Mouse (Mus musculus): ENCODE results near the gene Cyp17a1. TPM values are rescaled to one million over a fixed set of nuclear protein-coding genes. Genes with fewer than 3 reads are reported as not detected.

Cyp17a1 gene
- total RNA-seq, 1 experiment from 2014 or later = 0.23 TPM

DNA sequence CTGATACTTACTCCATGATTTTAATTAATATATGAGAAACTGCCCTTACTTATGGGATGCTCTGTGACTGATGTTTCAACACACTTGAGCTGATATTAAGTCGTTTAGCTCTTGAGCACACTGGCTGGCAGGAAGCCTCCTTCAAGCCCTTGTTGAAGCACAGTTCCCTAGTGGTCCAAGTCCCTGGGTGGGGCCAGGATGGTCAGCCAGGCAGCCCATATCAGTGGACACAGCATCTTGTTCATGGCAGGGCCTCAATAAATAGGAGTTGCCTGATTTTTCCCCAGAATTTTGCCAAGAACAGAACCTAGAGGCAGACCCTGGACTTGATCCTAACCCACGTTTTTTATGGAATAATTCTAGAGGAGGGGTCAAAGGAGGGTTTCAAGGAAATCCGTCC is 25.7 kb downstream of the Cyp17a1 start:
- ATAC-seq (ENCODE audit: extremely low read depth, insufficient number of reproducible peaks, low FRiP score, poor library complexity, severe bottlenecking) = no peak

DNA sequence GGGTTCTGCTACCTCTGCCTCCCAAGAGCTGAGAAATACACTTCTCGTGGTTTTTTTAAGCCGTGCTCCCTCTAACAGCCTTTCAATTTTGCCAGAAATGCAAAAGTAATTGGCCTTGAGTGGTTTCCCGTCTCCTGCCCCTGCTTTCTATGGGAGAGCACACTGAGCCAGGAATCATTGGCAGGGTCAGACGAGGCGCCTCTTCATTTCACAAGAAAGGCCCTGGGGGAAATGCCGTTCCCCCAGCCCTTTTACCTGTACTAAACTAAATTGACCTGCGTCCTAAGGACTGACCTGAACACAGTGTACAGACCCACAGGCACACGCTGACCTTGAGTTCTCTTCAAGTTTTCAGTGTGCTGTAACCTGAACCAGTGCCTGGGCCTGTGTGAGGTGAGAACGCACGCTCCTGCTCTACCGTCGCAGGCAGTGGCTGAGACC is 26.9 kb downstream of the Cyp17a1 start:
- ATAC-seq (ENCODE audit: extremely low read depth, insufficient number of reproducible peaks, low FRiP score, poor library complexity, severe bottlenecking) = no peak

DNA sequence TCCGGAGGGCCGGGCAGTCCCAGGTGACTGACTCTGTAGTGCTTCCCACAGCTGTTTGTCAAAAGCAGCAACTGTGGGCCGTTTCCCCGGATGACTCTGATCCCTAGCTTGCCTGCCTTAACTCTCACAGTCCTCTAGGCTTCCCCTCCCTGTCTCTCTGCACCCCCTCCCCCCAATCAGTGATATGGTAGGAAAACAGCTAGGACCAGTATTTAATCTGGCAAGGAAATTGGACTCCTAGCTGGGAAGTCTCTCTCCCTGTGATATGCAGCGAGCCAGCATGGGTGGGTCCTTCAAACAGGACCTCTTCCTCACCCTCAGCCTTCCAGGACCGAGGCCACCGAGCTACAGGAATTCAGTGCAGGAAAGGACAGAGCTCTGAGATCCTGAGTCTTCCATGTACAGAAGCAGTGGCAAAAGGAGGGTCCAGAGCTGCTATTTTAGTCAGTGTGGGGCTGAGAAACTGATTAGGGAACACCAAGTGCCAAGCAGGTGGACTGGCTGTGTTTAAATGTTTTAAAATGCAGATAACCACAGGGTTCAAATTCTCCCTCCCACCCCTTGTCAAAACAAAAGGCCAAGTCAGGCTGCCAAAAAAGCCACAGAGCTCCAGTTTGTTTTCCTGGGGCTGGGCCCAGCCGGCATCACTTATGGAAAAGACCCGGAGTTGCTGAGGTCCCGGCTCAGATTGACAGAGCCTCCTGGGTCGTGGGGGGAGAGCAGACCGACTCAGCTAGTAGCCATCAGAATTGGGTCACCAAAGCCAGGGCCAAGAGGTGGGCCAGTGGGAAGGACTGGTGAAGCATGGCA is 28.0 kb downstream of the Cyp17a1 start:
- ATAC-seq (ENCODE audit: extremely low read depth, insufficient number of reproducible peaks, low FRiP score, poor library complexity, severe bottlenecking) = no peak

DNA sequence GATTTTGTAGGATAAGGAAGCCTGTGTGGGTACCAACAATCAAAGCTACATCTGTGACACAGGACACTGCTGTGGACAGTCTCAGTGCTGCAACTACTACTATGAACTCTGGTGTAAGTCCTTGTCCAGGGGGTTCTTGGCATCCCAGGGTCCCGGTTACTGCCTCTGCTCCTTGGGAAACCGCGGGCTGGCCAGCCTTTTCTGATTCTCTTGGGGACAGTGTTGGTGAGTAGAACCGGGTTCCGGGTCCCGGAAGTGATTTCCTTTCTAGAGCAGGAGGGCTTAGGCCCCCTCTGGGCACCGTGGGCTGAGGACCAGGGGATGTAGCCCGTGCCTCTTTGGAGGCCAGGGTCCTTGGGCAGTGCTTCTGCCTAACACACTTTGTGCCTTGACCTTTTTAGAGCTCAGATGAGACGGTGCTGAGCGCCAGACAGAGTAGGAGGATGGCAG is 28.6 kb downstream of the Cyp17a1 start:
- ATAC-seq (ENCODE audit: extremely low read depth, insufficient number of reproducible peaks, low FRiP score, poor library complexity, severe bottlenecking) = no peak

DNA sequence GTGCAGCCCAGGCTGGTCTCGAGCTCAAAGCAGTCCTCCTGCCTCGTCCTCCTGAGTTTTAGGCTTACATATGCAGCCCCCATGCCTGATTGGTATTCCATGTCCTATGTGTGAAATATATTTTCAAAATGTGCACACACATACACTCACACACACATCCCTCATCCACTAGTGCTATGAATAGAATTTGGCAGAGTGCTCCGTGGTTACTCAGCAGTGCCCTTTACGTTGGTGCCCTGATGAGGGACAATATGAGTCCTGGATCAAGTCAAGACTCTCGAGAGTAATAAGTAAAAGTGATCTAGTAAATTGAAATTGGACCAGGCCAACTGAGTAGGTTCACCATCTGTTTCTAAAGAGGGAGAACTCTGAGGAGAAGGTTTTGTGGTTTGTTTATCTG is 29.7 kb downstream of the Cyp17a1 start:
- no peak for ATAC-seq (ENCODE audit: extremely low read depth, insufficient number of reproducible peaks, low FRiP score, poor library complexity, severe bottlenecking)

DNA sequence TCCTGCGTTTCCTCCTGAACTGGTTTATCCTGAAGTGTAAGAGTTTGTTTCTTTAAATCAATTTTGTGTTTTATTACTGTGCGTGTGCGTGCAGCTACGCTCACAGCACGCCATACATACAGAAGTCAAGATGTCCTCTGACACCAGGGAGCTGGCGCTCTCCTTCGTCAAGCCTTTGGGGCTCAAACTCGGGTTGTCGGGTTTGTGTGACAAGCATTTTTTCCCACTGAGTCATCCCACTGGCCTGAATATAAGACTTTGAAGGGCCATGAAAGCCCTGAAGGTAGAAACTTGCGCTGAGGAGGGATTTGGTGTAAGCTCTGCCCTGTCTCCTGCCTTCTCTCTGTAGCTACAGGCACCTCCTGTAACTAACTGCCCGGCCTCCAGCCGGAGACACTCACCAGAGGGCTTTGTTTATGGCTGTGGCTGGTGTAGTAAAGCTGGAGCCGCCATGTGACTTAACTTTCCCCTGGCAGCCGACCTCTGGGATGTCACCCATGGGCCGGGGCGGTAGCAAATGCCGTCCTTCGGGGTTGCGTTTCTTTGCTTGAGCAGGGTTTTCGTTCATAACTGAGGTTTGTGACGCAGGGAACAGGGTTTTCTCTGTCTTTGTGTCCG is 30.7 kb downstream of the Cyp17a1 start:
- no peak for ATAC-seq (ENCODE audit: extremely low read depth, insufficient number of reproducible peaks, low FRiP score, poor library complexity, severe bottlenecking)

DNA sequence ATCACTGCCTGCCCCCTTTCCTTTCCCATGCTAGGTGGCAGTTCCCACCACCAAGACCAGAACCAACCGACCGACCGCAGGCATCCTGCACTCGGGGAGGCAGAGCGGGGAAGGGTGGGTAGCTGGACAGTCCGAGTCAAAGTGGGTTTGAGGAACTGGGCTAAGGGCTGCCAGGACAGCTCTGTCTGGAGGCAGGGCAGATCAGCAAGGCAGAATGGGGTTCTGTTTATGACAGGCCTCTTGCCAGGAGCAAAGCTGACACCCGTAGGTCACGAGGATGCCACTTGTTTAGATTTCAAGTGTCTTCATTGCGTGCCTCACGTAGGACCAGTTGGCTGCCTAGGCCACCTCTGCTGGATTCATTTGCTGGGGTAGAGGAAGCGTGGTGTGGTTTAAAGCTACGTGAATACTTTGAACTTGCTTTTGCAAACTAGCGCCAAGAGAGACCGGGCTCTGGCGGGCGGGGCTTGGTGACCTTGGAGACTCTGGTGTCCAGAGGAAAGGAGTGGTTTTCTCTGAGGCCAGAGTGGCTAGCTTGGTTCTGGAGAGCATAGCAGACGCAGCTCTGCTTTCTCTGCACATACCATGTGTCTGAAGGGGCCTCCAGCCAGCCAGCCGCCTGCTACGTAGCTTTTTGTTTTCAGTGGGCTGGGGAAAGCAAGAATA is 31.4 kb downstream of the Cyp17a1 start:
- ATAC-seq (ENCODE audit: extremely low read depth, insufficient number of reproducible peaks, low FRiP score, poor library complexity, severe bottlenecking) = no peak

DNA sequence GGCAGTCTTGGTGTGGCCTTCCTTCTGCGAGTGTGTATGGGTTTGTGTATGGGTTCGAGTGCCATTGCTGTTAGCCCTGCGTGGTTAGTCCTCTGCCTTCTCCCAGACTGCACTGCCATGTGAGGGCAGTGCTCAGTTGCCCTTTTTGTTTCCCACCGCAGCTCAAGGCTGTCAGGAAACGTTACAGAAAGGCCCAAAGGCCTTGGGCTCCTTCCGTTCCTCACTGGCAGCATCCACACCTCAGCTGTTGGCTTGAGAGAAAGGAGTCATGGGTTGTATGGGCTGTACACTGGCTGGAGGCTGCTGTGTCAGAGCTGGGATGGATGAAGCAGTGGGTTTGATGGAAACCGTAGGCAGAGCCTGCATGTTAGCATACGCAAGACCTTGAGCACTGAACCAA is 32.2 kb downstream of the Cyp17a1 start:
- no peak for ATAC-seq (ENCODE audit: extremely low read depth, insufficient number of reproducible peaks, low FRiP score, poor library complexity, severe bottlenecking)

DNA sequence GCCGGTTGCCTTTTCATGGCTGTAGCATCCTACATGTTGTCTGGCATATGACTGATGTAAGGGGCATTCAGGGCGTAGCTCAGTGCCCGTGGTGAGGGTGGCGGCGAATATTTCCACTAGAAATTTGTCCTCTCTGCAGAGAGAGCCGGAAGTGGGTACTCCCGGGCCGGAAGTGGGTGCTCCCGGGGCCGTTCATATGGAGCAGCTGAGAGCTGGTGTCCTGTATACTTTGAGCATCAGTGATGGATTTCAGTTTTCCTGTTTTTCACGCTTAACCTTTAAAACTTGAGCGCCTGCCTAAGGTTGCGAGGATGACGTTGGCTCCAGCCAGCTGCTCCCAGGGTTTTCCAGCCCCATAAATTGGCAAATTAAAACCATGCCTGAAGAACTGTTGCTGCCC is 33.5 kb downstream of the Cyp17a1 start:
- ATAC-seq (ENCODE audit: extremely low read depth, insufficient number of reproducible peaks, low FRiP score, poor library complexity, severe bottlenecking) = no peak

DNA sequence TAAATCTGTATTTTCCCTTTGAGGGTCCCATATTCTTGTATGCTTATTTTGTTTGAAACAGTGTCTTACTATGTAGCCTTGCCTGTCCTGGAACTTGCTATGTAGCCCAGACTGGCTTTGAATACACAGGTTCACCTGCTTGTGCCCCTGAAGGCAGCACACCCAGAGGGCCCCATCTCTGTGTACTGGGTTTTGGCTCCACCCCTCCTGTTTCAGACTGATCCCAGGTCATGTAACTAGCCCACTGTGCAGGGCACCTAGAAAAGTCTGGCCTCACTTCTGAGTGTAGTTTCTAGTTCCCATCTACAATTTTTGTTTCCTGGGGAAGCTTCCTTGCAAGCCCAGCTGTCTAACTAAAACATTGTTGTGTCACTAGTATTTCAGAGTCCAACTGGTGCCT is 33.9 kb downstream of the Cyp17a1 start:
- ATAC-seq (ENCODE audit: extremely low read depth, insufficient number of reproducible peaks, low FRiP score, poor library complexity, severe bottlenecking) = no peak

DNA sequence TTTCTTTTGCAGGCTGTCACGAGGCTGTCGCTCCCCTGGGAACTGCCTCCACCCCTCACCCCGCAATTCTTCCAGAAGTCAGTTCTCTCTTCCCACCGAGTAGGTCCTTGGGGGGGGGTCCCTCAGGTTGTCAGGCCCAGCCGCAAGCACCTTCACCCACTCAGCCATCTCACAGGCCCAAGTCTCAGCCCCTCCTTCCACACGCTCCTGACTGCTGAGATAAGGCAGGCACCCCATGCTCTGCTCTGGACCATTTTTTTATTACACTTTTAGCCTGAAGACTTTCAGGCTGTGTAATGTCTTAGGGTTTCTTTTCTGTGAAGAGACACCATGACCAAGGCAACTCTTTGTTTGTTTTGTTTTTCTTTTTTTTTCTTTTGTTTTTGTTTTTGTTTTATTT is 35.4 kb downstream of the Cyp17a1 start:
- no peak for ATAC-seq (ENCODE audit: extremely low read depth, insufficient number of reproducible peaks, low FRiP score, poor library complexity, severe bottlenecking)

DNA sequence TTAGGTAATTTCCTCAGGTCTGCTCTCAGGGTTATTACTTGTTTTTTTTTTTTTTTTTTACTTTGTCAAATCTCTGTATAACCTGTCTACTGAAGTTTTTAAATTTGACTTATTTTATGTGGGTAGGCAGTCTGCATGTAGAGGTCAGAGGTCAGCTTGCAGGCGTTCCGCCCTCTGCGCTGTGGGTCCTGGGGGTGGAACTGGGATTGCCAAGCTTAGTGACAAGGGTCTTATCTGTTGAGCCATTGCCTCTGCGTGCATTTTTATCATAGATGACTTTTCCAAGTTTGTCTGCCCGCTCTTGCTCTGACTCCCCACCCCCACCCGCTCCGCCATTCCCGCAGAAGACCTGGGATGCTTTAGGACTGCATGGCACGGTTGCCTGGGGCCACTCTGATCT is 37.2 kb downstream of the Cyp17a1 start:
- ATAC-seq (ENCODE audit: extremely low read depth, insufficient number of reproducible peaks, low FRiP score, poor library complexity, severe bottlenecking) = no peak

DNA sequence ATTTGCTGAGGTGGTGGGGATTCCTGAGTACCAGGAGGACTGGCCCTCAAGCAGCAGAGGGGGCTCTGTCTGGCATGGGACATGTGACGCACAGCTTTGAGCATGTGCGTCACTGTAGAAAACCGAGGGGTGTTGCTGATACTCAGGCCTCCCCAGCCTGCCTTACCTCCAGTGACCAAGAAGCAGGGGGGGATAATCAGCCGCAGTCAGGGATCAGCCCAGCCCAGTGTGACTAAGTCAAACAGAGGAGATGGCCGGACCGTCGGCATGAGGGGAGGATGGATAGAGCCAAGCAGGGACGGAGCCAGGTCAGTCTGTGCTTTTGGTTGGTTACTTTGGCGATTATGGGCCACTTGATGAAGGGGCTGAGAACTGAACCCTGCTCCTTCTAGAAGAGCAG is 41.3 kb downstream of the Cyp17a1 start:
- no peak for ATAC-seq (ENCODE audit: extremely low read depth, insufficient number of reproducible peaks, low FRiP score, poor library complexity, severe bottlenecking)

DNA sequence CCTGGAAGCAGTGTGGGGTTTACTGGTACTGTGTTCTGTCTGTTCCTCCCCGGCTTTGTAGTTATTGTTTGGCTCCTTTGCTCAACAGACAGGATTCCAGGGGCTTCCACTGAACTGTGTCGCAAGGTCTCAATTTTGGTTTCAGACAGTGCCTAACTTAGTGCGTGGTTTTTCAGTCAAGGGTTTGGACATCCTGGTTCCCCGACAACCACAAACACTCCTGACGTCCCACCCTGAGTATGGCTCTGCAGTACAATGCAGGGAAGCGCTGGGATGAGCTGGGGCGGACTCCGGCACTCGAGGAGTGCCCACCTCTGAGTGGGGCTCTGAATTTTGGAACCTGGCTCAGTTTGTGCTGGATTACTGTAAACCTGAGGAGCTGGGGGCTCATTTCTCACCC is 43.2 kb downstream of the Cyp17a1 start:
- no peak for ATAC-seq (ENCODE audit: extremely low read depth, insufficient number of reproducible peaks, low FRiP score, poor library complexity, severe bottlenecking)

DNA sequence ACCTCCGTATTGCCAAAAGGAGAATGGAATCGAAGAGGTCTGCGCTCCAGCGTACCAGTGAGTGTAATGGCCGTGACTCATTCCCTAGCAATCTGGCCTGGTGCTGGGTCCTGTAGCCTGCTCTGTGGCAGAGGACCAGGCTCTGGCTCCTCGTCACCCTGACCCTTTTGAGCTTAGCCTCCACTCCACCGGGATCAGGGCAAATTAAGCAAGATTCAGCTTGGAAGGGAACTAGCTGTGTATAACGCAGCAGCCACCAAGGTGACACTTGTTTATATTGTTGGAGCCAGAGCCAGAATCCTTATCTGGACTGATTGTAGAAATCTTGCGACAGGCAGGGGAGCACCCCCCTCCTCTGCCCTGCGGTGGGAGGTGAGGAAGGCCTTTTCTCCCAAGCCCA is 44.6 kb downstream of the Cyp17a1 start:
- no peak for ATAC-seq (ENCODE audit: extremely low read depth, insufficient number of reproducible peaks, low FRiP score, poor library complexity, severe bottlenecking)

DNA sequence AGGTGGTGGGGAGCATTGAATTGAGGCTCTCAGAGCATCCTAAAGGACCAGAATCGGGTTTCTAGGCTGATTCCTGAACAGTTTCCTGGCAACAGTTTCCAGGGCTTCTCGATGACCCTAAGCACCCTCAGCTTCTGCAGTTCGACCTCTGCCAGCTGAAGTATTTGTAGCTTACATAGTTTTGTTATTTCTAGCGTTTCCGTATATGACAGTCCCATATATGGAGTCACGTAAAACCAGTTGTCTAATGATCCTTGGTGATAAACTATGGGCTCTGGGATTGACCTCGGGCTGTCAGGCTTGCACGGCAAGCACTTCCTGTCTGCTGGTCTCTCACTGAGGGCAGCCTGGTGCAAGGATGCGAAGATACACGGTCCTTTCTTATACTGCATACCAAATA is 47.5 kb downstream of the Cyp17a1 start:
- no peak for ATAC-seq (ENCODE audit: extremely low read depth, insufficient number of reproducible peaks, low FRiP score, poor library complexity, severe bottlenecking)

DNA sequence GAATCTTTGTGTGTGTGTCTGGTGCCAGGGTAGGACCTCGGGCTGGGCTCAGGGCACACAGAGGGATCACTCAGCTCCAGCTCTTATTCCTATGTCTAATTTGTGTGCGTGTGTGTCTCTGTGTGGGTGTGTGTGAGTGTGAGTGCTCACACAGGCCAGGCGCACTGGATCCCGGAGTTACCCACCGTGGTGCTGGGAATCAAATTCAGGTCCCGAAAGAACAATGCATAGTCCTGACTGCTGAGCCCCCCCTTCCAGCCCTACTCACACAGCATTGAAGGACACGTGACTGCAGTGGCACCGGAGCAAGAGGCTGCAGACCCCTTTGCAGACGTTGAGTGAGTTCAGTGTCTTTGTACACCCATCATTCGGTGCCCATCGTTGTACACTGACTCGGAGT is 48.0 kb downstream of the Cyp17a1 start:
- no peak for ATAC-seq (ENCODE audit: extremely low read depth, insufficient number of reproducible peaks, low FRiP score, poor library complexity, severe bottlenecking)

DNA sequence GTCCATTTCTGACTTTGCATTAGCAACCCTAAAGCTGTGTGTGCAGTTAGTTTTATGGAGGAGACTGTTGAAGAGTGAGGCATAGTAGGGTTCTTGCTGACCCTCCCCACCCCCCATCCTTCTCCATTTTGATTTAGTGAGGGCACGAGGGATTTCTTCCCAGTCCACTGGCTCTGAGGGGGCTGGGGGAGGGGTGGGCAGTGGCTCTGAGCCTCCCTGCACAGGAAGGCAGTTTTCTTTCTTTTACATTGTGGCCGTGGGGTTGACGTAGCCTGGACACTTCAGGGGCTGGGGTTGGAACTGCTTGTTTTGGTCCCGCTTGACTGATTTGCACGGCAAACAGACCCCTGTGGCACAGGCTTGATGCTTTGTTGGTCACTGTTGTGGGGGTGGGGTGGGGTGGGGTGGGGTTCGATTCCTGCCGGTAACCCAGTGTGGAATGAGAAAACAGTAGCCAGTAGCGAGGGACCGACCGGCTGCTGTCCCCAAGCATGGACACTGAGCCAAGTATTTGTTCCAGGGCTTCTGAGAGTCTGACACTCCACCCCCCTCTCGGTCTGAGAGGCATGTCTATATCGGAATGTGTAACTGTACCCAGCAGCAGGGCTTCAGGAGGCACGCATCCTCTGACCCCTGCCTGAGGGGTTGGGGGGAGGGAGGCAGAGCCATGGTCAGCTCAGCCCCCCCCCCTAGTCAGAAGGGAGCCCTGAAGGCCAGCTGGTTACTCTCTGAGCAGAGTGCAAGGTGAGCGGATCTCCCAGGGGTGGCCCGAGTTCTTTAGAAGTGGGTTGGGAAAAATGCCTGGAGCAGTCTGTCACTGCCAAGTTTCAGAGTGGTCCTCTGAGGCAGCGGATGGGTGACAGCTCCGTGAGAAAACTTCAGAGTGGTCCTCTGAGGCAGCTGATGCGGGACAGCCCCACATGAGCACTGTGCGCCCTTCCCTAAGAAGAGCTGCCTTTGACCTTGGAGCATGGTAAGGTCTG is 48.9 kb downstream of the Cyp17a1 start:
- no peak for ATAC-seq (ENCODE audit: extremely low read depth, insufficient number of reproducible peaks, low FRiP score, poor library complexity, severe bottlenecking)

DNA sequence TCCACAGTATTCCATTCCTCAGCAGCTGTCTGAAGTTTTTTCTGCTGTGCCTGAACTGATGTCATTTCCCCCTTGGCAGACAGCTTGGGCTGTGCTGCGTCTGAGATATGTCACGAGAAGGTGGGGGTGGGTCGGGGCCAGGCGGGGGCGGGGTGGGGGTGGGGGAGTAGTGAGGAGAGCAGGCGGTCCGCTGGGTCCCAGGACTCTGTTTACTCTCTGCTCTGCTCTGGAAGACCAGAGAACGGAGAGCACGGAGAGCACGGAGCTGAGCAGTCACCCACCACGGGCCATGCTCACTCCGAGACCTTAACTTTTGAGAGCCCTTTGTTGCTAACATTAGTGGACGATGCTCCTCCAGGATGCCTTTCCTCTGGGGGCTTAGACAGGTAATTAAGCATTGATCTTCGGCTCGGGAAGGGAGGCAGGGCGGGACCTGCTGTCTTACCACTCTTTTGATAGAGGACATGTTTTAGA is 49.7 kb downstream of the Cyp17a1 start:
- ATAC-seq (ENCODE audit: extremely low read depth, insufficient number of reproducible peaks, low FRiP score, poor library complexity, severe bottlenecking) = no peak

Data from neutrophil, adult 5-6 weeks (primary cell).